Mouse (Mus musculus) spleen, adult 2 months (tissue): ENCODE measurements around the gene Gm20388. TPM values are rescaled to one million over a fixed set of nuclear protein-coding genes. Genes with fewer than 3 reads are reported as not detected.

Source experiments
- DNase-seq, 2 experiments: peaks; one replicate each; pipeline versions ENCODE4 v3.0.0 to v3.0.0-alpha.2; 2012 to 2021; ENCODE audit warnings: low spot score in 2 of 2, low read depth in 1 of 2
- H3K27ac ChIP-seq: fragments of 200-500 bp; 2 replicates; pipeline ENCODE4 v1.5.1; 2012; ENCODE audit warnings: low read length, inconsistent platforms; ENCODE audit not compliant: insufficient read depth
- H3K27me3 ChIP-seq: fragments of 200-500 bp; 2 replicates; pipeline ENCODE4 v1.6.1; 2012; ENCODE audit warnings: mild to moderate bottlenecking, moderate library complexity, low read length, inconsistent platforms; ENCODE audit not compliant: control insufficient read depth, insufficient read depth
- H3K36me3 ChIP-seq: fragments of 200-500 bp; 2 replicates; pipeline ENCODE4 v1.6.1; 2012; ENCODE audit warnings: mild to moderate bottlenecking, low read length, inconsistent platforms; ENCODE audit not compliant: control insufficient read depth, insufficient read depth
- H3K4me1 ChIP-seq: fragments of 200-500 bp; 2 replicates; pipeline ENCODE4 v1.6.1; 2011; ENCODE audit warnings: inconsistent platforms; ENCODE audit not compliant: control insufficient read depth, insufficient read depth, insufficient read length
- H3K4me3 ChIP-seq: fragments of 200-500 bp; 2 replicates; pipeline ENCODE4 v1.5.1; 2011; ENCODE audit warnings: mild to moderate bottlenecking, inconsistent platforms; ENCODE audit not compliant: insufficient read depth, insufficient read length; ENCODE audit errors: extremely low read depth
- CTCF ChIP-seq: fragments of 200-500 bp; IDR thresholded peaks from 2 replicates; pipeline ENCODE4 v1.5.1; 2011; ENCODE audit warnings: mild to moderate bottlenecking, inconsistent platforms; ENCODE audit not compliant: insufficient read depth, insufficient read length, insufficient replicate concordance; ENCODE audit errors: extremely low read depth
- POLR2A ChIP-seq: fragments of 200-500 bp; IDR thresholded peaks from 2 replicates; pipeline ENCODE4 v1.6.1; 2011; ENCODE audit warnings: low read depth, low read length, inconsistent platforms
- WGBS: fragments of 180-500 bp; shearing (Covaris S2); methylation state at CpG from one replicate; pipeline ENCODE4 v1.1.7; 2018; 5-methylcytosine and 5-hydroxymethylcytosine counted together
- polyA plus RNA-seq: library from polyadenylated mRNA; depleted of rRNA; stranded (reverse); fragments of >200 nt; gene quantifications from 2 replicates; pipeline ENCODE4 v1.2.3, GENCODE M21; 2012

Gm20388 gene
- polyA plus RNA-seq, 1 experiment, result 26.1 TPM

DNA sequence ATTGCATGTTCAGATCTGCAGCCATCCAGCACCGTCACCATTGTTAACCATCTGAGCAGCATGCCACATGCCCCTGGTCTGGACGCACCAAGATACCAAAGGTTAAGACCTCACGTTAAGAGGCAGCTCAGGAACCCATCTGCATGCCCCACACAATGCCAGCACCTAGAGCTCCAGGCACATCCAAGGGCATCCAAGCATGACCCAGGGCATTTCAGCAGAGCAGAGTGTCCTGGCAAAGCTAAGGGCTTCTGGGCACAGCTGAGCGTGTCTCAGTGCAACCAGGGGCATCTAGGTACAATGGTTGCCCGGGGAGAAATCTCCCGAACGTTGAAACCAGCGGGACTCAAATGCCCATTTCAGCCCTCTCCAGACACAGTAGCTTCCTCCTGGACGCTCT lies 2690.0 kb downstream of the Gm20388 start:
- H3K4me3 ChIP-seq, result no peak overlapping the region
- DNase-seq, result no peak
- H3K36me3 ChIP-seq, result peaks cover 9% of the 10 kb centered on the region
- 93% methylated on average over 9 of the region's 9 CpGs for WGBS
- H3K27ac ChIP-seq, result no peak overlapping the region
- TF ChIP-seq POLR2A (no peak), CTCF (no peak)
- no peaks in the 10 kb centered on the region for H3K27me3 ChIP-seq
- H3K4me1 ChIP-seq, result peaks cover 5% of the 10 kb centered on the region; the same call in 1 of the 2 replicates

DNA sequence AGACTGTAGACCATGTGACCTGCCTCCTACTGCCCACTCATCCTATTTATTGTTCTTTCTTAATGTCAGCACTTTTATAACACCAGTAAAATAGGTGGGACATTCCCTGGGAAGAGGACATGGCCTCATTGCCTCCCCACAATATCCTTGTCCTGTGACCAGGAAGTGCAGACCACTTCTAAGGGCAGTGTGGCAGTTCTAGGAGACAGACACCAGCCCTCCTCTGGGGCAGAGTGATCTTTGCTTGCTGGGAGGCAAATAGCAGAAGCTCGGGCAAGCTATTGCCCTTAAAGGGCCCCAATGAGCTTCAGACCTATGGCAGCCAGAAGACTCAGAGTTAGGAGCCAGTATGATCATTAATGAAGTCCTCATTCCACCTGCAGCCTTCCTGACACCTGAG lies 2694.0 kb downstream of the Gm20388 start:
- H3K27me3 ChIP-seq, result no peaks in the 10 kb centered on the region
- DNase-seq, result no peak
- peaks cover 2% of the 10 kb centered on the region for H3K36me3 ChIP-seq
- H3K4me3 ChIP-seq, result no peak overlapping the region
- TF ChIP-seq POLR2A, result no peak
- H3K4me1 ChIP-seq, result peaks cover 5% of the 10 kb centered on the region; the same call in 1 of the 2 replicates
- H3K27ac ChIP-seq, result peak overlapping the region; percentile 81
- 43% methylated on average over 1 of the region's 1 CpGs for WGBS

DNA sequence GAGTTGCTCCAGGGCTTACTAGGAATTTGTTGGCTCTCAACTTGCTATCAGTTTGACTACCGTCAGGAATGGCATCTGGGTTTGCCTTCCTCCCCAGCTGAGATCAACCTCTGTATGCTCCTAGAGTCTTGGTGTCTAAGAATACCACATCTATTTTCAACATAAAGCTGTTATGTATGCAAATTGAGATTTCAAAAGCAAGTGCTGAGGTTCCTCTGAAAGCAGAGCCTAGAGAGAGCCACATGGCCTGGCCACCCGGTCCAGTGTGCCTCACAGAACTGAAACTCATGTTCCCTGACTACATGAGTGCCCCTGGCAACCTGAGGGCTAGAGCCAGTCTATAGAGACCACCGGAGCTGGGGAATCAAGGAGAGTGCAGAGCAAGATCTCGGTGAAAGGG lies 2694.7 kb downstream of the Gm20388 start:
- Histone ChIP-seq H3K4me3 (no peak overlapping the region), H3K36me3 (peaks cover 2% of the 10 kb centered on the region), H3K27me3 (no peaks in the 10 kb centered on the region), H3K4me1 (peaks cover 5% of the 10 kb centered on the region; the same call in 1 of the 2 replicates), H3K27ac (peak overlapping the region; percentile 81)
- 38% methylated on average over 4 of the region's 4 CpGs for WGBS
- no peak for TF ChIP-seq CTCF
- DNase-seq, result peak in 1 of 2 experiments; percentile 23

DNA sequence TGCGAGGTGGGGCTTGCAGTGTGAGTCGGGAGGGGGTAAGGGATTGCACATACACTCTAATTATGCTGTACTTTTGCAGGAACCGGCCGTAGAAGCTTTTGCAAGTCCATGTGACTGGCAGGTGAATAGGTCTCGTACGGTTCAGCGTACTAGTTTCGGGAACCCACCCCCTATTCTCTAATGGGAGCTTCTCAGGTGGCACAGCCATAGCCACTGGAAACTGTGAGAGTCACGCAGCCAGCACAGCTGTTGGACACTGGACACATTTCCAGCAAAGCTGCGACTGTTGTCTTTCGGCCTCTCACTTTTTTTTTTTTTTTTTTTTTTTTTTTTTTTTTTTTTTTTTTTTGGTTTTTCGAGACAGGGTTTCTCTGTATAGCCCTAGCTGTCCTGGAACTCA lies 2696.2 kb downstream of the Gm20388 start:
- no peak for TF ChIP-seq CTCF
- TF ChIP-seq POLR2A, result no peak
- Histone ChIP-seq H3K4me3 (no peak overlapping the region), H3K36me3 (peaks cover 2% of the 10 kb centered on the region), H3K4me1 (peaks cover 5% of the 10 kb centered on the region; the same call in 1 of the 2 replicates), H3K27ac (no peak overlapping the region), H3K27me3 (no peaks in the 10 kb centered on the region)
- no peak for DNase-seq
- 77% methylated on average over 11 of the region's 12 CpGs for WGBS

DNA sequence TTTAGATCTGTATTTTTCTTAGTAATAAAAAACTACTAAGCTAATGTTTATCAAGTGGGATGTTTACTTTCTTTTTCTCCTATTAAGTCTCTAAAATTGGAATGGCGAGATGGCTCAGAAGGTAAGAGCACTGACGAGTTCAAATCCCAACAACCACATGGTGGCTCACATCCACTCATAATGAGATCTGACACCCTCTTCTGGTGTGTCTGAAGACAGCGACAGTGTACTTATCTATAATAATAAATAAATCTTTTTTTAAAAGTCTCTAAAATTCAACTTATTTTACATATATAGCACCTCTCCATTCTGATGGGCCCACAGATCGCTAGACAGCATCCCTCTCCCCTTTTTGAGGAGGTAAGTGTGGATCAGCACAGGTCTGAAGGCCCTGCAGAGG lies 2699.6 kb downstream of the Gm20388 start:
- Histone ChIP-seq H3K27me3 (no peaks in the 10 kb centered on the region), H3K4me1 (peaks cover 6% of the 10 kb centered on the region; the same call in 1 of the 2 replicates), H3K4me3 (no peak overlapping the region), H3K36me3 (peaks cover 2% of the 10 kb centered on the region; the same call in 1 of the 2 replicates), H3K27ac (no peak overlapping the region)
- no peak for DNase-seq
- TF ChIP-seq CTCF (no peak), POLR2A (no peak)
- WGBS, result 61% methylated on average over 4 of the region's 4 CpGs

DNA sequence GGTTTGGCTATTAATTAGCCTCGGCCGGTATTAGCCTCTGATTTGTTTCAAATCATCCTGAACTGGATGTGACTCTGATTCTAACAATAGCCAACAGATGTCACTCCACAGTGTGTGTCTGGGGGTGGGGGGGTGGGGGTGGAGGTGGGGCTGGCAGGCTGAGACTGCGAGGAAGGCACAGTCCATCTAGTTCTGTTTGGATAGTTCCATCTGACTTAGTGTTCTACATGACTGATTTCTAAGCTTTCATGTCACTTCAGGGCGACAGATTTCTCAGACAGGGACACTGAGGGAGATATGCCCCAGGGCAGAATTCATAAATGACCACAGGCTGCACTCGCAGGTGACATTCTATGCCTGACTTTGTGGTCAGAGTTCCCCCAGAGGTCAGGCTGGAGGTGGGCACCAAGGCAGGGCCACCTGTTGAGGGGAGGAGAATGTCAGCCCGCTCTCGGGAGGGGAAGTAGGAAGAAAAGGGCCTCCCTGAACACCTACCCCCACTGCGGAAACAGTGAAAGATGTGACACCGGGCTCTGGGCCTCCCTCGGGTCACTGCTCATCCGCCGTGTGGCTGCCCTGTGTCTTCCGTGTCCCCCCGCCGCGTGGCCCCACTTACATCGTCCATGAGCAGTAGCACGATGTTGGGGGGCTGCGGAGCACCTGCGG lies 2700.1 kb downstream of the Gm20388 start:
- H3K4me3 ChIP-seq, result peak overlapping the region; percentile 75
- no peak for TF ChIP-seq POLR2A
- peak overlapping the region; percentile 95 for H3K27ac ChIP-seq
- no peaks in the 10 kb centered on the region for H3K27me3 ChIP-seq
- peaks cover 5% of the 10 kb centered on the region for H3K36me3 ChIP-seq
- H3K4me1 ChIP-seq, result peaks cover 4% of the 10 kb centered on the region; the same call in 1 of the 2 replicates
- 3% methylated on average over 20 of the region's 20 CpGs for WGBS
- DNase-seq, result peak in 1 of 2 experiments; percentile 36

DNA sequence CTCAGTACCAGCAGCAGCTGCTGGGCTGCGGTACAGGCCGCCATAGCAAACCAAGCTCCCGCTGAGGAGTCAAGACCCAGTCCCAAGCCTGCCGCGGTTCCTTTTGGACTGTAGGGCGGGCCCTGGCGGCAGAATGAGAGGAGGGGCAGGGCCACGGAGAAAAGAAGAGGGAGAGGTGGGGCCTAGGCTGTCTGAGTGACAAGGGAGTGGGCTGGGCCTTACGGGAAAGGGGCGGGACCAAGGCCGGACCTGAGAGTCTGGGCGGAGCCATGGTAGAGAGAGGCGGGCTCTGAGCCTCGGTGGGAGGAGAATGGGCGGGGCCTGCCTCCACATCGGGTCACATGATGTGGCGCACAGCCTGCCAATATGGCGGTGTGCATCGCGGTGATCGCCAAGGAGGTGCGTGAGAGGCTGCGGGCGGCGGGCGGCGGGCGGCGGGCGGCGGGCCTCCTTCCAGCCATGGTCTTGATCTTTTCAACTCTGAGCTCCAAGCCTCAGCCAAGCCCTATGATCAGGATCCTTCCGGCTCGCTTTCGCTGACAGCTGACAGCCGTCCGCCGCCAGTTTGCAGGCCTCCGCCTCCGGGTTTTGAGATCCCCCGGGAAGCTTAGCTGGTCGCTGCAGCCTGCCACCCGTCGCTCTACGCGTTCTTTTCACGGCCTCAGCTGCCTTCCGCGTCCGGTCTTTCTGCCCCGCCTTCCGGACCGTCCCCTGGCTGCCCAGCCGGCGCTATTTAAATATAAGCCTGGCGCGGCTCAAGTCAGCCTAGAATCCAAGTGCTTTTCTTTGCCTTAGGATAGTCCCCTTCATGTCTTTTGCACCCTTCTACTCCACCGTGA lies 2700.9 kb downstream of the Gm20388 start, which contains the start of the genes Galns and Trappc2l:
Galns (minus strand) TSS at position 169 of the 839 bp plus-strand sequence.
Trappc2l (plus strand) TSS at position 346 of the 839 bp plus-strand sequence.
- peaks cover 4% of the 10 kb centered on the region; the same call in 1 of the 2 replicates for H3K4me1 ChIP-seq
- under 1% methylated on average over 57 of the region's 57 CpGs for WGBS
- TF ChIP-seq POLR2A (peak; percentile 57), CTCF (0 out of 2 replicates have a peak, but pooled peaks have one; percentile 9)

More for the DNA sequence above, 2700.9 kb downstream of the Gm20388 start, which contains the start of the genes Galns and Trappc2l:
- Histone ChIP-seq H3K27me3 (no peaks in the 10 kb centered on the region), H3K36me3 (peaks cover 5% of the 10 kb centered on the region), H3K27ac (peak within 1 kb of the TSS; percentile 95), H3K4me3 (peak within 1 kb of the TSS; percentile 75)
- peak; percentile 94 to 95 for DNase-seq
